Mouse (Mus musculus): Measurements from ENCODE around the gene Fzd2. TPM values are rescaled to one million over a fixed set of nuclear protein-coding genes. Genes with fewer than 3 reads are reported as not detected.

Fzd2 gene
- polyA plus RNA-seq (2014; fragmentation: Illumina TruSeq; extraction: RNeasy Lipid Tissue Mini Kit (QIAGEN cat#74804); ENCODE audit: insufficient read depth, low read depth, low replicate concordance) = 8.9 TPM

DNA sequence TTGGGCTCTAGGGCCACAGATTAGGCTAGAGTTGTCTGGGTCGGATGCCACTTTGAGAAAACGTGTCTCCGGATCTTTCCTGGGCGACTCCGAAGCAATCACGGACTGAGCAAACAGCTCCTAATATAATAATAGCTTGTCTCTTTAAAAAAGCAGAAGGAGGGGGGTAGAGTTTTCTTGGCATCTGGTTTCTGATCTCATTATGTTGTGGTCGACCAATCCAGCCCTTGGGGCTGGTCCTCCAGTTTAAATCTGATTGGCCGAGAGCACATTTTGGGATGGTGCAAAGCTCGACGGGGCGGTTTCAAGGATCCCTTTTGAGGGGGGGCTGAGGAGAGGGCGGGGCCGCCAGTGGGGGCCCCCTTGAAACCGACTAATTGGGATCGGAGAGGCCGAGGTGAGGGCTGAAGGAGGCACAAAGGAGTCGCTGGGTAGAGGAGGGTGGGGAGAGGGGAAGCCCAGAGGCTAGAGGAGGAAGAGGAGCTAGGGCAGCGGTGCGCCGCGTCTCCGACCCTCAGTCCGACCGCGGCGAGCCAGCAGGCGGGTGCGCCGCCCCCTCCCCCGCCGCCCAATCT, at the start of gene Fzd2:
Gene Fzd2, plus strand, starts transcription at position 387 of the 575 bp plus-strand sequence.

GRCm38 (mm10) chr11:102556031-102556715, 48.0 kb upstream of the Fzd2 start, which contains the start of gene Gpatch8:
Gpatch8 (minus strand) TSS chr11:102556392.

DNA sequence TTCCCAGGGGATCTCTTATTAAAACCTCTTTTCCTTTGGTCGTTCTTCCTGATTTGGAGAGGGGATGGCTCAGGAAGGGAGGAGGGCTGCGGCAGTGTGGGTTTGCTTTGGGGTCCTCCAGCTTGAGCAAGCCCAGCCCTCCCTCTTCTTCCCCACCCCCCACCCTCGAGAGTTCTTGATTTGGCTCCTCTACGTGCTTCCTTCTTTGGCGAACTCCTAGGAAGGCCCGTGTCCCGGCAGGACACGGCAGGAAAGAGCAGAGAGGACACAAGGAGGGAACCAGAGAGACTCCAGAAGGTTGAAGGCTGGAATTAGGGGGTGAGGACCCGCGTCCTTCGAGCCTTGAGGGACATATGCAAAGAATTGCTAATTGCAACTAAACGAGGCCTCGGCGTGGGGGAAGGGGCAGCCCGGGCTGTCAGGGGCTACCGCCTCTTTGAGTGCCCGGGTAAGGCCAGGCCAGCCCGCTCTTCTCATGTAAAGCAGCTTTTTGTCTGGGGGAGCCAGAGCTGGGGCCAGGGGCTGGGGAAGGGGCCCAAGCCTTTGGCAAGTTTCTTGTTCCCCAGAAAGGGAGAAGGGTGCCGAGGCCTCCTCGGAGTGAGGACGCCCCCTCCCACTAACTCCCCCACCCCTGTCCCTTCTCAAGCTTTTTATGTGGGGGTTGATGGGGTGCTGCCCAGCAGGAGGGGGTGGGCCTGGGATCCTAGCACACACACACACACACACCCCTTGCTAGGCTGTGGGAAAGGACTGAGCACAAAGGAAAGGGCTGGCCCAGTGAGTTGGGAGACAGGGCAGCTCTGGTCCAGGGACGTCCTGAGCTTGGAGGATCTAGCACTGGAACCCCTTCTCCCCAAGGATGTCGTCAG, 24.8 kb upstream of the Fzd2 start, which contains the start of gene Gm11627:
Gene Gm11627, minus strand, starts transcription at position 297 of the 869 bp plus-strand sequence.

Other genes starting within 250 kb of the Fzd2 start
- 0.11 TPM for gene Slc4a1, start 238.2 kb upstream of the Fzd2 start, polyA plus RNA-seq (2014; fragmentation: Illumina TruSeq; extraction: RNeasy Lipid Tissue Mini Kit (QIAGEN cat#74804); ENCODE audit: insufficient read depth, low read depth, low replicate concordance)
- gene Rundc3a, start 211.0 kb upstream of the Fzd2 start, polyA plus RNA-seq (2014; fragmentation: Illumina TruSeq; extraction: RNeasy Lipid Tissue Mini Kit (QIAGEN cat#74804); ENCODE audit: insufficient read depth, low read depth, low replicate concordance) = 1.3 TPM
- 98.9 TPM for gene Slc25a39, start 196.4 kb upstream of the Fzd2 start, polyA plus RNA-seq (2014; fragmentation: Illumina TruSeq; extraction: RNeasy Lipid Tissue Mini Kit (QIAGEN cat#74804); ENCODE audit: insufficient read depth, low read depth, low replicate concordance)
- gene Grn, start 174.1 kb upstream of the Fzd2 start, polyA plus RNA-seq (2014; fragmentation: Illumina TruSeq; extraction: RNeasy Lipid Tissue Mini Kit (QIAGEN cat#74804); ENCODE audit: insufficient read depth, low read depth, low replicate concordance) = 134 TPM
- gene Fam171a2, start 156.7 kb upstream of the Fzd2 start, polyA plus RNA-seq (2014; fragmentation: Illumina TruSeq; extraction: RNeasy Lipid Tissue Mini Kit (QIAGEN cat#74804); ENCODE audit: insufficient read depth, low read depth, low replicate concordance) = 1.7 TPM
- gene Itga2b, start 134.3 kb upstream of the Fzd2 start, polyA plus RNA-seq (2014; fragmentation: Illumina TruSeq; extraction: RNeasy Lipid Tissue Mini Kit (QIAGEN cat#74804); ENCODE audit: insufficient read depth, low read depth, low replicate concordance) = 6.9 TPM
- 5.2 TPM for gene Gpatch8, start 48.0 kb upstream of the Fzd2 start, polyA plus RNA-seq (2014; fragmentation: Illumina TruSeq; extraction: RNeasy Lipid Tissue Mini Kit (QIAGEN cat#74804); ENCODE audit: insufficient read depth, low read depth, low replicate concordance)
- gene Gm11627, start 24.9 kb upstream of the Fzd2 start, polyA plus RNA-seq (2014; fragmentation: Illumina TruSeq; extraction: RNeasy Lipid Tissue Mini Kit (QIAGEN cat#74804); ENCODE audit: insufficient read depth, low read depth, low replicate concordance) = 9.5 TPM
- gene Meioc, start 59.3 kb downstream of the Fzd2 start, polyA plus RNA-seq (2014; fragmentation: Illumina TruSeq; extraction: RNeasy Lipid Tissue Mini Kit (QIAGEN cat#74804); ENCODE audit: insufficient read depth, low read depth, low replicate concordance) = not detected
- 14.4 TPM for gene Ccdc43, start 93.4 kb downstream of the Fzd2 start, polyA plus RNA-seq (2014; fragmentation: Illumina TruSeq; extraction: RNeasy Lipid Tissue Mini Kit (QIAGEN cat#74804); ENCODE audit: insufficient read depth, low read depth, low replicate concordance)
- gene Adam11, start 157.0 kb downstream of the Fzd2 start, polyA plus RNA-seq (2014; fragmentation: Illumina TruSeq; extraction: RNeasy Lipid Tissue Mini Kit (QIAGEN cat#74804); ENCODE audit: insufficient read depth, low read depth, low replicate concordance) = 0.74 TPM
- 14.6 TPM for gene Gjc1, start 215.3 kb downstream of the Fzd2 start, polyA plus RNA-seq (2014; fragmentation: Illumina TruSeq; extraction: RNeasy Lipid Tissue Mini Kit (QIAGEN cat#74804); ENCODE audit: insufficient read depth, low read depth, low replicate concordance)
- gene Higd1b, start 231.5 kb downstream of the Fzd2 start, polyA plus RNA-seq (2014; fragmentation: Illumina TruSeq; extraction: RNeasy Lipid Tissue Mini Kit (QIAGEN cat#74804); ENCODE audit: insufficient read depth, low read depth, low replicate concordance) = 81.5 TPM